ENCODE assay signal across 23 mouse cellular contexts in genomic region chr11:93862045-93862623, GRCm38 (mm10).
"Had no signal": no experiment of that assay in that cellular context is flagged by ENCODE, and none has a peak within 500 bp of the region (broad histone marks: within the 10 kb centered on the region; RNA-seq: fewer than 3 reads in every experiment).

No protein-coding gene starts in this region.

- DNase-seq: gastrocnemius, postnatal 14 days; gastrocnemius, postnatal 36 days; heart, adult 11 months; heart, adult 2 months; heart, postnatal 14 days; heart, postnatal 36 days; kidney, adult 11 months; kidney, adult 2 months; kidney, postnatal 10 days; kidney, postnatal 36 days; layer of hippocampus, adult 9-11 months; layer of hippocampus, postnatal 36 days; liver; liver, embryonic 13.5 days had no signal

- H3K4me3 ChIP-seq: heart, adult 2 months; heart, embryonic 13.5 days; heart, embryonic 15.5 days; hindbrain, embryonic 13.5 days; hindbrain, embryonic 15.5 days; limb, embryonic 10.5 days; limb, embryonic 12.5 days; liver, embryonic 13.5 days had no signal

- H3K4me1 ChIP-seq: heart, embryonic 13.5 days; heart, embryonic 15.5 days; hindbrain, embryonic 13.5 days; hindbrain, embryonic 15.5 days; limb, embryonic 10.5 days; limb, embryonic 12.5 days; liver, embryonic 13.5 days had no signal

- H3K9me3 ChIP-seq: heart, embryonic 13.5 days; heart, embryonic 15.5 days; hindbrain, embryonic 13.5 days; hindbrain, embryonic 15.5 days; limb, embryonic 10.5 days; limb, embryonic 12.5 days; liver, embryonic 13.5 days had no signal

- H3K27me3 ChIP-seq: heart, embryonic 13.5 days; heart, embryonic 15.5 days; hindbrain, embryonic 13.5 days; hindbrain, embryonic 15.5 days; limb, embryonic 12.5 days; liver, embryonic 13.5 days had no signal

- H3K9ac ChIP-seq: heart, embryonic 13.5 days; heart, embryonic 15.5 days; hindbrain, embryonic 13.5 days; hindbrain, embryonic 15.5 days; limb, embryonic 12.5 days; liver, embryonic 13.5 days had no signal

- H3K4me2 ChIP-seq: heart, embryonic 11.5 days; heart, embryonic 13.5 days; heart, embryonic 15.5 days; hindbrain, embryonic 13.5 days; hindbrain, embryonic 15.5 days; limb, embryonic 12.5 days; liver, embryonic 11.5 days; liver, embryonic 13.5 days had no signal

- H3K27ac ChIP-seq: heart, adult 2 months; heart, embryonic 13.5 days; heart, embryonic 15.5 days; hindbrain, embryonic 13.5 days; hindbrain, embryonic 15.5 days; hindbrain, postnatal 0 days; limb, embryonic 10.5 days; limb, embryonic 12.5 days; liver, embryonic 13.5 days had no signal
